Mouse (Mus musculus): ENCODE results near the gene Fgfr2.
A peak's percentile ranks its signal among the peaks of the same experiment; 100 is the strongest.

Gene Fgfr2

DNA sequence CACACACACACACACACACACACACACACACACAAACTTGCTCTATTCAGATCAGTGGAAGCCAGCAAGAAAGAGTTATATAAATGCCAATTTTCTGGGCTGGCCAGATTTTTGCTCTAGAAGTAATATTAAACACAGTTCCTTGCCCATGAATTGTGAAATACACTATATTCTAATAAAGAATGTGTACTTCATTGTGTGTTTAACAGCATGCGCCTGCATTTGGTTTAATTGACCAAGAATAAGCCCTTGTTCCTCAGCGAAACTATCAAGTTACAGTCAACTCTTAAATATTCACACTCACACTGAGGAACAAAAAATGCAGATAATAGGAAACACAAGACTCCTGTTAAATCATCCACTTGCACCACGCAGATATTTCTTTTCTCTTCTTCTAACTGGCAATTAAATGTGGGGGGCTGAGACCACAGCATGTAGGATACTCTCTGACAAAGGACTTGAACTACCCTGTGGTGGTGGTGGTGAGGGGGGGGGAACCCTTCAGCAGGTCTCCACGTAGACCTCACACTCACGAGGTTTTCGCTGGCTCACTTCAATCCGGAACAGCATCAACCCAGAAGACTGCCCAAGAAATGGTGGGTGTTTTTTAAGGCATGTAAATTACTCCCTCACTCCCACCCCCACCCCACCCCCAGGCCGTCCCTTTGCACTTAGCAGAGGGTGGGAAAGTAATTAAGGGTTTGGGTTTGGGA lies 2865.0 kb downstream of the Fgfr2 start:
- DNase-seq (ENCODE audit: low spot score in 2 of 2): no peak

DNA sequence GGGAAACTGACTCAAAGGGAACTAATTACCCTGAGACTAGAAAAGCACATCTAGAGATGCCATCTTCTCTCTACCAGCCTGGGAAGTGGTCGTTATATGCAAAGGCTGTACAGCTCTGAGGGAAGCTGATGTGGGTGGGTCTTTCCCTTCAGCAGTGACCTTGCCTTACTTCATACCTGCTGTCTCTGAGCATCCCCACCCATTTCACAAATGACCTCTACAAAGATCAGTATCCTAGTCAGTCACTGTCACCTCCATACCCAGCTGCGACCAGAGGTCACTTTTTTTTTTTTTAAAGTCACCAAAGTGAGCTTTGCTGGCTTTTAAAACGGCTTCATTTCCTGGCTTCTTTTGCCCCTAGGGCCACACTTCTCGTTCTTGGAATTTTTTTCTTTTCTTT lies 2869.9 kb downstream of the Fgfr2 start:
- DNase-seq (ENCODE audit: low spot score in 2 of 2): no peak

- DNase-seq (ENCODE audit: low spot score in 2 of 2): no peak
Measured at GRCm38 (mm10) chr7:130251936-130252523, 2871.1 kb downstream of the Fgfr2 start.

DNA sequence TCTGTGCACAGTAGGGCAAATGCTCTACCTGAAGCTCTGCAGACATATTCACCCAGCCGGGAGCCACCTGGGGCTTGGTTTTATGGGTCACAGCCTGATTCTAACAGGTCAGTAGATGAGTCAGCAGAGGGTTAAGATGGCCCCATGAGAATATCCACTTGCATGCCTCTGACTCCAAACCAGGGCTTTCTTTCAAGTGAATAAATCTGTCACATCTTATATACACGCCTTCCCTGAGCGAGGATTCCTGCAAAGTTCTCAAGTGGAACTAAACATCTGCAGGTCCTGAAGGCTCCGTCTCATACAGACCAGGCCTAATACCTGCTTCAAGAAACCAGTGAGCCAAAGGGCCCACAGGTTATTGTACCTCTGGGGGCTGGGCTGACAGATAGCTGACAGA lies 2872.2 kb downstream of the Fgfr2 start:
- no peak for DNase-seq (ENCODE audit: low spot score in 2 of 2)

- no peak for DNase-seq (ENCODE audit: low spot score in 2 of 2)
Measured at GRCm38 (mm10) chr7:130248403-130248802, 2874.7 kb downstream of the Fgfr2 start.

GRCm38 (mm10) chr7:130247831-130248230 lies 2875.3 kb downstream of the Fgfr2 start:
- no peak for DNase-seq (ENCODE audit: low spot score in 2 of 2)

GRCm38 (mm10) chr7:130246483-130246882 lies 2876.7 kb downstream of the Fgfr2 start:
- DNase-seq (ENCODE audit: low spot score in 2 of 2): no peak

DNA sequence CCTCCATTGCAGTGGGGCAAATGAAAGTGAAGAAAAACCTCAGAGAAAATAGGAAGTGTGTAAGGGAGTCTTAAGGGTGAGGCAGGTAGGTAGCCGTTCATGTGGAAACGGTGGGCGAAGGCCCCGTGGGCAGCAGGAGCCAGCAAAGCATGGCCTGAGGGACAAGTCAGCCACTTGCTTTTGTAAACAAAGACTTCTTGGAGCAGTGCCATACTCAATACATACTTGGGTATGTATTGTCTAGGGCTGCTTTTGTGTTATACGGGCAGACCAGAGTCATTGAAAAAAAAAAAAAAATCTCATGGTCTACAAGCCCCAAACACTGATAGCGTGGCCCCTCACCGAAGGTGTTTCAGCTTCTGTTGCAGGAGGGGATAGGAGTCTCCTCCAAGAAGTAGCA lies 2878.6 kb downstream of the Fgfr2 start:
- no peak for DNase-seq (ENCODE audit: low spot score in 2 of 2)

DNA sequence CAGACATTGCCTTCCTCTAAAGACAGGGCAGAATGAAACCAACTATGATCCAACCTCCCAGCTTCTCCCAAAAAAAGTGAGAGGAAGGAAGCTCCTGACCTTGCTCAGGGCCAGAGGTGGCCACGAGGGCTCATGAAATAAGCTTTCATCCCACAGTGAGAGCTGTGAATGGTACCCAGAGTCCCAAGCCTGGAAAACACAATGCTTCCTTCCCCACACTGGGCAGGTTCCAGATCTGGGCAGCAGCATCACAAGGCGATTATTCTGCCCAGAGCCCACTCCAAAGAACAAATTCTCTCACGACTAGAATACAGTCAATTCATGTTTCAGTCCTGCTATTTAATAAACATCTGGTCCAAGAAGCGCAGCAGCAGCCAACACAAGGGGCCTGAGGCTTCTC lies 2879.3 kb downstream of the Fgfr2 start:
- DNase-seq (ENCODE audit: low spot score in 2 of 2): no peak

DNA sequence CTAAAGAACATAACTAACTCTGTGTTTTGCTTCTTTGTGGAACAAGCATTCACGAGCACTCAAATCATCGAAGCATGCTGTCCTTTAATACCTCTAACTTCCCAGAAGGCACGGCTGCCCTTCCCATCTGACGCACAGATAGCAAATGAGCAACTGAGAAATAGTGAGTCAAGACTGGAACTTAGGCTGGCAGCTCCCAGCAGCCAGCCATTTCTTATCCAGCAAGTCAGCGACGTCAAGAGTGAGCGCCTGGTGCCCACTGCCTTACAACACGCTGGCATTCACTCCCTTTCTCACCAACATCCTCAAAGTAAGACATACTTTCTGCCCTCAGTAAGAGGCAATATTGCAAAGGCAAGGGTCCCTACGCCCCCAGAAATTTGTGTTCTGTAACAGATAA lies 2883.0 kb downstream of the Fgfr2 start:
- DNase-seq (ENCODE audit: low spot score in 2 of 2): no peak

- DNase-seq (ENCODE audit: low spot score in 2 of 2): no peak
Measured at GRCm38 (mm10) chr7:130237244-130237643, 2885.9 kb downstream of the Fgfr2 start.

- no peak for DNase-seq (ENCODE audit: low spot score in 2 of 2)
Measured at GRCm38 (mm10) chr7:130233777-130234176, 2889.4 kb downstream of the Fgfr2 start.

- DNase-seq (ENCODE audit: low spot score in 2 of 2): no peak
Measured at GRCm38 (mm10) chr7:130230034-130230433, 2893.1 kb downstream of the Fgfr2 start.

- DNase-seq (ENCODE audit: low spot score in 2 of 2): no peak
Measured at GRCm38 (mm10) chr7:130225227-130225626, 2897.9 kb downstream of the Fgfr2 start.

DNA sequence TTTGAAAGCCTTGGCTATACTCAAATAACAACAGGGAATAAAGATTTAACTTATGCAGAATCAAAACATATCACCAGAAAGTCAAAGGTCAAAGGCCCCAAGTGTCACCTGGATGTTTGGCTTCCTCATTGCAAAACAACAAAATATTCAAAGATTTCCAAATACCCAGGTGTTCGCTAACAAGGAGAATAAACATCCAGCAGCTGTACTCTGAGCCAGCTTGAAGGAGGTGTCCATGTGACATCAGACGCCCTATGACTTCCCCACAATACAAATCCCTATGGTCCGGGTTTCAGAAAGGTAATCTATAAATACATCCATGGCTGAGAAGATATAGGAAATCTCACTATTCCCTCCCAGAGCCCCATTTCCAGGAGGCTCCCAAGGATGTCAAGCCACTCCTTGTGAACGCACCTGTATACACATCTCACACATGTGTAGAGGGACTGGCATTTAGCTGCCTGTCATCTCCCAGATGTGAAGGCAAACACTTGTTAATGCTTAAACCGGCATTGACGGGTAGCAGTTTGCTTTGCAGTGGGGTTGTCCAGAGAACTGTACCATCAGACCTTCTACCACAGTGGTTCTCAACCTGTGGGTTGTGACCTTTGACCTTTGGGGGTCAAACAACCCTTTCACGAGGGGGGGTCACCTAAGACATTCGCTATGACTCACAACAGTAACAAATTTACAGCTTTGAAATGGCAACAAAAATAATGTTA lies 2900.4 kb downstream of the Fgfr2 start:
- no peak for DNase-seq (ENCODE audit: low spot score in 2 of 2)

DNA sequence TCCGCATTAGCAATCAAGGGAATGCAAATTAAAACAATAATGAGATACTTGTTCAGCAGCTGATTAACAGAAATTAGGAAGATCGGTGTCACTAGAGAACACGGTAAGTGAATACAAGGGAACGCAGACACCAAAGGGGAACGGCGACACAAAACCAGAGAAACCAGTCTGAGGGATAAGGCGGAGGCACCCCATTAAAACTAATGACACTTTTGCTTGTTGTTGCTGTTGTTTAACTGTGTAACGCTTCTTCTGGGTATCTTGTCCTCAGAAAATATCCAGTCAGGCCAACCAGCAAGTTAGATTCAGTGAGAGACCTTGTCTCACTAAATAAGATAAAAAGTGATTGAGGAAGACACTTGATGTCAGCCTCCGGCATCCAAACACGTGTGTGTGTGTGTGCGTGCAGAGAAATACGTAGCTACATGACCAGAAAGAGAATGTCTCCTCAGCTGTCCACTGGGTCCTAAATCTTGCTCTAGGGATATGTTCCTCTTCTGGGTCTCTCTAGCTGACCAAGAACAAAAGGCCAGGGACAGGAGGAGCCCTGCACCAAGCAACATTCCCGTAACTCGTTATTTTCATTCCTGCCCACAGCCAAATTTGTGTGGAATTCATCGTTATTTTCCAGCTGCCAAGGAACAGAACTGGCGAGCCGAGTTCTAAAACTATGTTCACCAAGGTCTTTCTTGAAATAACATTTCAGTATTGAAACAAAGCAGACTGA lies 2901.3 kb downstream of the Fgfr2 start:
- no peak for DNase-seq (ENCODE audit: low spot score in 2 of 2)

- no peak for DNase-seq (ENCODE audit: low spot score in 2 of 2)
Measured at GRCm38 (mm10) chr7:130220627-130221026, 2902.5 kb downstream of the Fgfr2 start.

- no peak for DNase-seq (ENCODE audit: low spot score in 2 of 2)
Measured at GRCm38 (mm10) chr7:130219844-130220243, 2903.3 kb downstream of the Fgfr2 start.

GRCm38 (mm10) chr7:130216272-130216671 lies 2906.9 kb downstream of the Fgfr2 start:
- DNase-seq (ENCODE audit: low spot score in 2 of 2): no peak

- peak; percentile 21 to 32 for DNase-seq (ENCODE audit: low spot score in 2 of 2)
Measured at GRCm38 (mm10) chr7:130215348-130216252, 2907.6 kb downstream of the Fgfr2 start.

DNA sequence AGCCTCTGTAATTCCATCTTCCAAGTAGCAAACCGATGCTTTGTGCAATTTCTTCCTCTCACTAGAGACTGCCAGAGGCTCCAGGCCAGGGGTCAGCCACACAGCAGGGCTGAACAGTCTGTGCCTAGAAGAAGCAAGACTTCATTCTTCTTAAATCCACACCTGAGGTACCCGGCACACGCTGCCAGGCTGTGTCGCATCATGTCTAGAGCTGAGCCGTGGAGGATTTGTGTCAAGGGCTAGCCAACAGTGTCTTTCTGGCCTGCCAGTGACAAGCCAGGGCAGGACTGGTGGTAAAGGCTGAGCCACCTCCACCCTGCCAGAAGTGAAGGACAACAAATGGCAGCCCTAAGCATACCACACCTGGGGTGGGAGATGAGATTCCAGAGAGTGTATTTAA lies 2910.0 kb downstream of the Fgfr2 start:
- DNase-seq (ENCODE audit: low spot score in 2 of 2): no peak
